Mouse (Mus musculus): ENCODE results near the gene Chst15.

Gene Chst15

DNA sequence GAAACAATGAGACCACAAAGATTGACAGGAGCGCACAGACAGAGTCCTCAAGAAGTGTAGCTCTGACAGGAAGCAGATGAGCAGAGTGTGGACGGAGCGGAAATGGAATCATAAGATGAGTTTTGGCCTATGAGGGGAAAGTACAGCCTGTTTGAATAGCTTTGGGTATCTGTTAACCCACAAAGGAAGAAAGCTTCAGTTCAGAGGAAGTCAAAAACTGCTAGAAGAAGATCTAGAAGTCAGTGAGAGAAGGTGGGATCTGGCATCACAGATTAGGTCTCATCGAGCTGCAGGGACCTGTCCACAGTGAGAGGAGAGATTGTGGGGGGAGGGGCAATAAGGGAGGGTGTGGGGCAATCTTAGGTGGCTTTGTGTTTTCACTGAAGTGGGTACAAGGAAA is 18.3 kb upstream of the Chst15 start:
- no peak for DNase-seq (ENCODE audit: low read depth)

DNA sequence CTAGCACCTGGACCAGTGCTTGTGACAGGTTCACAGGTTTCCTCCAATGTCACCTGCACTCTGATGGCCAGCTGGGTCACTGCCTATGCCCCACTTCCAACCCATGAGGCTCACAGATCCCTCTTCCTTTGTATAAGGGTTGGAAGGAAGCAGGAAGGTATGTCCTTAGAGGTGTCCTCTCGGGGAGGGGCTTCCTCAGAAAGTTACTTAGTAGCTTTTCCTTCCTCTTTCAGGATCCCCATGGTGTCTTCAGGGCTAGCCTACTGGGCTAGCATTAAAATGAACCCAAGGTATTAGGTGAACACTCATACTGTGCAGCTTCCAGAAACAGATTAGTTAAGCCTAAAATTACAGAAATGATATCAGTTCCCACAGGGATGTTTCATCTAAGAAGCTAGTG is 16.1 kb upstream of the Chst15 start:
- no peak for DNase-seq (ENCODE audit: low read depth)

DNA sequence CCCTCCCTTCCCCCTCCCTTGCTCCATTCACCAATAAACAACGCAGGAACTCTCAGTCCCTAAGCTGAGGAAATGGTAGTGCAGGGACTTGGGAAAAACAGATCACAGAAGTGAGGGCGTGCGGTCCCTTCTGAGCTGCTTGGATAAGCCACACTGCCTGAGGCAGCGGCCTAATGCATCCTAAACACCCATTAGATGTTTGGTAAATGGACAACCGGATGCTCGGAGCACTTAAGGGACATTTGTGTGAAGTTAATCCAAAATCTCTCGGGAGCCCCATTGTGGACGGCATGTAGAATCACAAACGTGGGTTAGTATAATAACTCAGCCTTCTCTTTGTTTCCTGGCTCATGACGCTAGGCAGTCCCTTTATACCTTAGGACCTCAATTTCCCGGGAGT is 15.1 kb upstream of the Chst15 start:
- no peak for DNase-seq (ENCODE audit: low read depth)

DNA sequence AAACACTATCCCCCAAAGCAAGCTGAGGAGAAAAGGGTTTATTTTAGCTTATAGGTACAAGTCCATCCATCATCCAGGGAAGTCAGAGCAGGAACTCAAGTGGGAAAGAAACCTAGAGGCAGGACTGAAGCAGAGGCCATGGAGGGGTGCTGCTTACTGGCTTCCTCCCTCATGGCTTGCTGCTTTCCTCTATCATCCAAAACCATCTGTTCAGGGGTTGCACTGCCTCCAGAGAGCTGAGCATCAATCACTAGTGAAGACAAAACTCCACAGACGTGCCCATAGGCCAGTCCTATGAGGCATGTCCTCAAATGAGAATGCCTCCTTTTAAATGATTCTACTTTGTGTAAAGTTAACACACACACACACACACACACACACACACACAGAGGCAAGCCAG is 13.2 kb upstream of the Chst15 start:
- no peak for DNase-seq (ENCODE audit: low read depth)

DNA sequence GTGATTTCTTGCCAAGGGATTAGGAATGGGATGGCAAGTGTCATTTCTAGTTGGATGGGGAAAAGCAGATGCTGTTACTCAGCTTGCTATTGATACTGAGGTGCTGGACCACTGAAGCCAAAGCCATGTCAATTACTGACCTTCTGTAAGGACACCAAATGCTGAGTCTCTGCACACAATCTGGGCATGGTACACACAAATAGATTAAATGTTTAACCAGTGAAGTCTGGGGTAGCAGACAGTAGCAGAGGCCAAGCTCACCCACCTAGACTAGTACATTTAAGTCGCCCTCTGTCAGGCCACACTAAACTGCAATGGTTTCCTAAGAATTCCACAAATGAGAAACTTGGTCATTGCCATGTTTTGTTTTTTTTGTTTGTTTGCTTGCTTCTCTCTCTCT is 11.6 kb upstream of the Chst15 start:
- no peak for DNase-seq (ENCODE audit: low read depth)

DNA sequence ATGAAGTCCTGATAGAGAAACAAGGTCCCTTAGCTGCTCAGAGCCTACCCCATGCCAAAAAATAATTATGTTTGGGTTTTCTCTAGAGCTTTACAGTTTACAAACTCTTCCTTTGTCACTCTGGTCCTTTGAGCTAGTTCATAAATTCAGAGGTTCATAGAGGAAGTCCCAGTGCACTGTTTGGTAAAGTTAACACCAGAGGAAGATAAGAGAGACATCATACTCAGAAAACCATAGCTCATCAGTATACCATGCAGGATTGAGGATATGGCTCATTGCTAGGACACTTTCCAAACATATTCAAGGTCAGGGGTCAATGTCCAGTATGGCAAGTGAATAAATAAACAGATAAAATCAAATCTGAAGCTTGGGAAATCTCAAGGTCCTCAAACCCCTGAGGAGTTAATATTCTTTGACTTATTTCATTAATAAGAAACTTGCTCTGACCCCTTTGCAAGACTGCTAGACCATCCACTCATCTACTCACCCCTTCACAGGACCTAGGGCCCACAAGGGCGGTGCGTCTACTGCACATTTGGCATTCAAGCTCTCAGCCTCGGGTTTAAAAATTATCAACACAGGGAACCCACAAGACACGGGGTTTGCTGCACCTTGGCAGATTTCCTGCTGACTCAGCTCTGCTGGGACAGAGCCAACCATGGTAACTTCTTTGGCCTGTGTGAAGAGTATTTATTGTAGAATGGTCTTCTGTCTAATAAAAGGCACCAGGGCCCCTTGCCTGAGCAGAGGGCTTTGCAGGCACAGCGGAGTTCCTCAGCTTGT is 8.7 kb upstream of the Chst15 start:
- no peak for DNase-seq (ENCODE audit: low read depth)

DNA sequence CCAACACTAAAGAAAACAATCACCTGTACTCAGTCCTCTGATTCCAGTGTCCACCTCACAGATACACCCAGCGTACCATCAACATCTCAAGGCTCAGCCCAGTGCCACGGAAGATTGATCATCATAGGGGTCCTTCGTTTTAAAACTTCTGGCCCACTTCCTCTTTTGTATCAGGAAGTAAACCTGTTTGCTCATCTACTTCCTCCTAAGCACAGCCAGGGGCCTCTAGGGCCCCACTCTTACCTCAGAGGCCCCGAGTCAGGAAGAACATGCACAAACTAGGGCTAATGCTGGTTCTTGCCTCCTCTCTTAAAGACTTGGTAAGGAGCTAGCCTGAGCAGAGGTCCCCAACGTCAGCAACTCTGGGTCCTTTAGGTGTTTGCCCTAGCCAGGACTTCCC is 6.4 kb upstream of the Chst15 start:
- no peak for DNase-seq (ENCODE audit: low read depth)

DNA sequence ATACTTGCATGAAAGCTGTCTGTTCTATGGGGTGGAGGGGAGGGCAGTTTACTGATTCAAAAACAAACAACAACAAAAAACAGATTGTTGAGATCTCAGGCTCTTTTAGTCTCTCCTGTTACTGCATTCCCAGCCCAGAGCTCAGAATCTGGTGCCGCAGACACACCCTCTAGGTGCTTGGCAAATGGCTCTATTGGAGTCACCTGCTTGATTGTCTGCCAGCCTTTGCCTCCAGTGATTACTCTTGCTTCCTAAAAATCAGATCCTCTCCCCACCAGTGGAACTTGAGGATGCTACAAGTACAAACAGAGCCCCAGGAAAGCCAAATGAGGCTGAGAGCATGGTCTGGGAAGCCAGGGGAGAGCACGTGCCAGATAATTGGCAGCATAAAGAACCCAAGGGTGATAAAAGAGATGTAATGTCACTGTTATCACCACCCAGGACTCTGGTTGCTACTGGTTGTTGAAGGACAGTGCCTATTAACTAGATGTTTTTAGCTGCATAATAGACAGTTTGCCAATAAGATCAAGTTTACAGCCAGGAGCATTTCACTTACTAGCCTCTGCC is 4.4 kb upstream of the Chst15 start:
- DNase-seq (ENCODE audit: low read depth), result no peak

DNA sequence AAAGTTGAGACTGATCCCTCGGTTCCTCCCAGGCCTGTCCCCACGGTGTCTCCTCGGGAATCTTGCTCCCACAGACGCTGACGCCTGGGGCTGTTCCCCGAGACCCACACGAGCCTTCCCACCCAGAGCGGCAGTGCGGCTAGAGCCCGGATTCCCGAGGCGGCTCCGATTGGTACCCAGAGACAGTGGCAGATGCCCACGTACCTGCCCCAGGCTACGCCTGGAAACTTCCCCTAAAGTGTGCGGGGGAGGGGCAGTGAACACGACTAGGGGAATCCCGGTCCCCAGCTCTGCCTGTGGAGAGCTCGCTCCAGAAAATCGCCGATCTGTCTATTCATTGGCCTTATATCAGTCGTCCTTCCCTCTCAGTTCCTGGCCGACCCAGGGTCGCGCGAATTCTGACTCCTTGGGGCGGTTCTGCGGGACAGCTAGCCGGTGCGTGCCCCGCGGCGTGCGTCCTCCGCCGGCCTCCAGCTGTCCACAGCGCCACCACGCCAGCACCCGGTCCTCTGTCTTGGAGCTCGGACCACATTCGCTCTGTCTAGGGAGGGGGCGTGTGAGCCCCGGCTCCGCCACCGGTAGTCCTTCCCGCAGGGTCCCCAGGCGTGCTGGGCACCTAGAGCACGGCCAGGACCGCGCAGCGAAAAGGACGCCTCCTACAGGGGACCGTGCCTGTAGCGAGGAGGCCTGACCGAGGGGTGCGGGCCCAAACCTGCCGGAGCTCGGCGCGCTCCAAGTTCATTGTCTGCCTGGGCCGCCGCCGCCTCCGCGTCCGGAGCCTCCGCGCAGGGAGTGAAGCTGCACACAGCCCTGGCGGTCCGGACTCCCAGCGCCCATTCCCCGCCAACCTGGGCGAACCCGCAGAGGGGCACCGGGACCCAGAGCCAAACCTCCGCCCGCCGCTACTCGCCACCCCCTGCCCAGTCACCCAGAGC is 660 bp downstream of the Chst15 start:
- DNase-seq (ENCODE audit: low read depth), result no peak

DNA sequence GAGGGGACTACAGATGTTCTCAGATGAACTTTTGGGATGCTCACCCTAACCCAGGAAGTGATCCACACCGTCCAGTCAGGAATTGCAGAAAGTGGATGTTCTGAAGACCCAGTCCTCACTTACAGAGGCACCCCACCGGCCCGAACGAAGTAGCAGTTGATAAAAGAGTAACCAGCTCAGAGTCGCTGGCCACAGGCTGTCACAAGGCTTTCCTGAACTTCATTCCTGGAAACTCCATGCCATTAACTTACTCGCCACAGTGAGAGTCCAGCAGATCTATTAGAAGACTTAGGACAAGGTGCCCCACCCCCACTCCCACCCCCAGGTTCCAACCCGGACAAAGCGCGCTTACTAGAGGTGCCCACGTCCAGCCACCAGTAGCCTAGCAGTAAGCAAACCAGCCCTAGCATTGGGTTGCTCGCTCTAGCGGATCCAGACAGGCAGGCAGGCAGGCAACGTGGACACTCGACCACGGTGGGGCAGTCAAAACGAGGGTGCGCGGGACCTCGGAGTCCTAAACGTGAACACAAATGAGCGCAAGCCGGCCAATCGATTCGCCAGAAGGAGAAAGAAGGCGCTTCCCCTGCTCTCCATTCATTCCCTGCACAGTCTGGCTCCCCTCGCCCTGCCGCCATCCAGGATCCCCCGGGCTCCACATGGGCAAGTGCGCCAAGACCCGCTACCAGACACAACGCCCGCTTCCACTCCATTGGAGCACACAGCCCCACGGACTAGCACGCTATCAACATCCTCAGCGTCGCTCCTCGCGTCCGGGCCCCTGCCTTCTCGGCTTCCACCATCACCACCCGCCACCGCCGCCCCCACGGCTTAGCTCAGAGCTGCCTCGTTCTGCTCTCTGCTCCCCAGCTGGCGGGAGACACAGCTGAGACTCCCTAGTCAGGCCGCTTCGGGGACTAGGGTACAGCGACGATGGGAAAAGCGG is 1.6 kb downstream of the Chst15 start:
- no peak for DNase-seq (ENCODE audit: low read depth)

DNA sequence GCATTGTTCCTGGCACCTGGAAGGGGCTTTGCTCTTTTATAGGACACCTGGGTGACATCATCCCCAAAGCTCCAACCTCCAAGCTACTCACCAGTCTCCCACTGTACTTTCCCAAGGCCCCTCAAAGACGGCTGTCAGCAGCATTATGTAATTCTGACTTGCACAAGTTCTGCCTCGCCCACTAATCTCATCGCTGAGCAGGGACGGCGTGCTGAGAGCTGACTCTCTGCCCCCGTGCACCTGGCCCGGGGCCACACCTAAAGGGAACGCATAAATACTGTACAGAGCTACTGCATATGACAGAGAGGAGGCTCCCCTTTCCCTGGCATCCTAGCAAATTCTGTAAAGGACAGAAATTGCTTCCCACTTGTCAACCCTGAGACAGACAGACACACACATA is 4.6 kb downstream of the Chst15 start:
- no peak for DNase-seq (ENCODE audit: low read depth)

DNA sequence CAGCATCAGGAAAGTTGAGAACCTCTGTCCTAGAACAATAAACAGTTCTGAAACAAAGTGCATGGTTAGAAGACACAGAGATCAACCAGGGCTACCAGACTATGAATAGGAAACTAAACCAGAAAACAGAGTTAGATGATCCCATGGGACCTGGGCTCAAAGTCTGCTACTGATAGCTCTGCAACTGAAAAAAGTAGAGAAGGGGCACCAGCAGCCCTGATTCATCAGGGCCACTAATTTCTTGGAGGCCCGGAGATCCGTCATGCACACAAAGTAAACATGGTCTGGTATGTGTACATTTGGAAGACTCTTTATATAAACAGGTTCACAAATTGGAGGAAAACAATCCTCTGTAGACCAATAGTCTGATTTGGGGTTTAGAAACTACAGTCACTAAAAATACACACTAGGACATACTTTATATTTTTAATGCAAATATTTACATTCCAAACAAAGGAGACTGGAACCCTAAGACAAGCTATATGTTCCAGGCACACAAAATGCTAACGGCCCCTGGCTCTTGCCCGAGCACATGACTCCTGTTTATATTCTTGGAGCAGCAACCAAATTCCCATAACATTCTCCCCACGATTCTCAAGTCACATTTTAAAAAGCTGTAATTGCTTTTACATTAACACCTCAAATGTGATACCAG is 8.4 kb downstream of the Chst15 start:
- no peak for DNase-seq (ENCODE audit: low read depth)

DNA sequence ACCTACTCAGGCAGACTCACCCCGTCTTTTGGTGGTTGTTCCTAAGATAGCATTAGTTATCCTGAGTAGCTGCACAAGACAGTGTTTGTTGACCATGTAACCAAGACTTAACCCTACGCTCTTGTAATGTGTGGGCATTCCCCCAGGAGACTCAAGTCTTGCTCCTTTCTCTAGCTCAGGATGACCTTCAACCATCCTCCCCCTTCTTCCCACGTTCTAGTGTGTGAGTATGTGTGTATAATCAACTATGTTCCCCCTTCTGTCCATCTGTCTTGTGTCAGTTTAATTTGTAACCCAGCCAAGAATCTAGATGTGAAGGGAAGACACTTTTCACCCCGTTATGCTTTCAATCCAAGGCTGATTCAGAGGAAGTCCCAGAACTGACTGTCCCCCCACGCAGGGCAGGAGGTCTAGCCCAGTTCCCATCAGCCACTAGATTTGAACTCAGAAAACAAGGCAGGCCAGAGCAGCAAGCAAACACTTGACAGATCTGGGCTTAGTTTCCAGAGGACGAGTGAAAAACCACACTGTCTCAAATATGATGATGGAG is 9.2 kb downstream of the Chst15 start:
- DNase-seq (ENCODE audit: low read depth), result no peak

DNA sequence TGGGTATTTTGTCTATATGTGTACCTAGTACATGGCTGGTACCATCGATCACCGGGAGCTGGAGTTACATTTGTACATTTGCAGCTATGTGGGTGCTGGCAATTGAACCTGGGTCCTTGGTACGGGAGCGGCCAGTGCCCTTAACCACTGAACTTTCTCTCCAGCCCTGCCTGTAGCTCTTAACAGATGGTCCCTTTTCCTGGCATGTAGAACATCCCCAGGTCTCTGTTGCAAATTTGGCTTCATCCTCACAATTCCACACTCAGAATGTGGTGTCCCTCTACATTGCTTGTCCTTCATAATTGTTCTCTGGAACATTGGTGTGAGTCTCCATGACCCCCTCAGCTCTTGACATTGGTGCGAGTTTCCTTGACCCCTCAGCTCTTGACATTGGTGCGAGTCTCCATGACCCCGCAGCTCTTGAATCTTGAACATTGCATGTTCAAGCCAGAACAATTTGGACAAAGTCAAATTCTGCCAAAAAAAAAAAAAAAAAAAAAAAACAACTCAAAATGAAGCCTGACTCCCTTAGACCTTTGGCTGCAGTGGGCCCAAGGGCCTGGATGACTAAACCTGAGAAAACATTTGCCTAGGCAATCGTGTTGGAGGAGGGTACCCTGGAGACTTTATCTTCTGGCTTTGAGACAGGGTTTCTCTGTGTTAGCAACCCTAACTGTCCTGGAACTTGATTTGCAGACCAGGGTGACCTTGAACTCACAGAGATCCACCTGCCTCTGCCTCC is 10.2 kb downstream of the Chst15 start:
- no peak for DNase-seq (ENCODE audit: low read depth)

DNA sequence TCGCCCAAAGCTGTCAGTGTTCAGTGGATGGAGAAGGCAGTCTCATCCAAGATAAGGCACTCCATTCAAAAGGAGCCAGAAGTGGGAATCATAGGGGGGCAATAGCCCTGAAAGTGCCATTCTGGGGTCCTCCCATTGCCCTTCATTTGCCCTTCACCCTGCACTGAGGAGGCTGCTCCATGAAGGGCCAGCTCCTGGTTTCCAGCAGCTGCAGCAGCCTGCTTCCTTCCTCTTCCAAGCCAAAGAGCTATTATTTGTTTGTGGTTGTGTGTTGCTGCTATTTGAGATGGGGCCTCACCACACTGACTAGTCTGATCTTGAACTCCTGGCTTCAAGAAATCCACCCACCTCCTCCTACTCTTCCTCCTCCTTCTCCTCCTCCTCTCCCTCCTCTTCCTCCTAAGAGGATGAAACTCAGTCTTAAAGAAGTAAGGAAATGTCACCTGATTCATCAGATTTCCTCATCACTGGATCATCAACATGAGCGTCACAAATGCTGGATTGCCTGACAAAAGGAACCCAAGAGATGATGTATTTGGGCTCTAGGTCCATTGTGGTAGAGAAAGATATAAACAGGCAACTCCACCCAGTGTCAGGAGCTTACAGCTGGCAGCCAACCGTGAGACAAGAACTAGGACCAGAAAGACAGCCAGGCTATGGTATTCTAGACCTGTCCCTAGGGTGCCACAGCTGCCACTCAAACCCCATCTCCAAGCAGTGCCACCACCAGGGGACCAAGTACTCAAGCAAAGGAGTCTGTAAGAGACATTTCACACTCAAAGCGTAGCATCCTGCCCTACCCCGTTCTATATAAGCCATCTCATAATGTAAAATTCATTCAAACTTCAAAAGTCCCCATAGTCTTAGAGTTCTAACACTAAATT is 11.3 kb downstream of the Chst15 start:
- no peak for DNase-seq (ENCODE audit: low read depth)

DNA sequence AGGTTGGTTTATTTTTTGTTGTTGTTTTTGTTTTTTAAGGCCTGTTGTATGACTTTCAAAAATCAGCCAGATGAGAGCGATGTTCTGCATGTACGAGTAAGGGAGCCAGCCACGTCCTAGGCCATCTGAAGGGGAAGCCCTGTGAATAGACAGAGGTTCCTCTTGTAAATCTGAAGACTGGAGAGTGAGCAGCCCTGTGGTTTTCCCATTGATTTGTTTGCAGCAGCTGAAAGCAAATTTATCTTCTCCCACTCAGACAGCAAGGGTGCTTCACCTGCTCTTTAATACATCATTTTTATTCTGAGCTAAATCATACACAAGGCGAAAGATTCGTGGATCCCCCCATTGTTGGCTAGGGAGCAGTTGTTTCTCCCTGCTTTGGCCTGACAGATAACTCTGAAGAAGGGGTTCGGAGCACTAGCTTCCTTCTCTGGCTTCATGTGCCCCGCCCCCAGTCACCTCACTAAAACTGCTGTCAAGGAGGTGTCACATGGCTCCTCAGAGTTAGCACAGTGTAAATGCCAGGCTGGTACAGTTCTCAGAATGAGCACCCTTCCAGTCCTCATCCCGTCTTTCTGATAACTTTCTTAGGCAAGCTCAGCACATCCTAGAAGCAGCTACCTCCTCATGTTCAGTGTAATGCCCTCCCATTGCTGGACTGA is 12.5 kb downstream of the Chst15 start:
- no peak for DNase-seq (ENCODE audit: low read depth)

DNA sequence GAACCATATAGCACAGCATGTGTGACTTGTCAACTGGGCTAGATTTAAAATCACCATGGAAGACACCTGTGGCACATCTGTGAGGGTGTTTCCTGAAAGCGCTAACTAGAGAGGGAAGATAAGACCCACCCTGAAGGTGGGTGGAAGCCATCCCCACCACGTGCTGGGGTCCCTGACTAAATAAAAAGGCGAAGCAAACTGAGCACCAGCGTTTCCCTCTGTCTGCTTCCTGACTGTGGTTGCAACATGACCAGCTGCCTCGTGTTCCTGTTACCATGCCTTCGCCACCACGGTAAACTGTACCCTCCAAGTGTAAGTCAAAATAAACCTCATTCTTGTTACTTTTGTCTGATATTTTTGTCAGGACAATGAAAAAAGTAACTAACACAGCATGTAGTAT is 13.0 kb downstream of the Chst15 start:
- no peak for DNase-seq (ENCODE audit: low read depth)

DNA sequence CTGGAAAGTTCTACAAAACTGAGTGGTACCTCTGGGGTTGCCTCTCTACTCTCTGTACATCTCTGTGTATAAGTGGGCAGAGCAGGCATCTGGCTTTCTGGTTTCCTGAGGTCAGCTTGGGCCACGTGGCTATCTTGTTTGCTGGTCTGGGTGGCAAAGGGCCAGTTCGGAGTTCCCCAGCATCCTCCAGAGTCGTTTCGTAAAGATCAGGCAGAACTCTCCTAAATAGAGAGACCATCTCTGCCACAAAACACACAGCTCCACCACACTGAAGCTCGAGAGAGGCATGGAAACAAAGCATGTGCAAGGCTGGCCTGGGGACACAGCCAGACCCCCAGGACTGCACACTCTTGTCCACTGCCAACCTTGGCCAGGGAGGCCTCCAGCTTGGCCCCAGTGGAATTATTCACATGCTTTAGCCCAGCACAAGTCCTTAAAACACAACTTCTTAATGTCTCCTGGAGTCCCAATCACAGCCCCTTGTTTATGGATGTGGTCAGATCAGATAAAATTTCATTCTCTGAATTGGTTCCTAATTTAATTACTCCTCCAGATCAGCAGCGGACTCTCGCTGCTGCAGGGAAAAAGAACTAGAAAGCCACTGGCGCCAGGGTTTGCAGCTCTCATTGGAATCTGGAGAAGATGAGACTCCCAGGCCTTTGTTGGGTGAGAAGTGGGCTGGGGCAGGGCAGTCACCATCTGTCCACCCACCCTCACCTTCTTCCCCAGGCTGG is 14.4 kb downstream of the Chst15 start:
- DNase-seq (ENCODE audit: low read depth), result no peak

Data from c-Kit-positive CD71-negative TER-119-negative erythroid progenitor cells, embryonic 14.5 days (primary cell).